Mouse (Mus musculus): ENCODE results near the gene Zdhhc14. TPM values are rescaled to one million over a fixed set of nuclear protein-coding genes. Genes with fewer than 3 reads are reported as not detected.

The Zdhhc14 gene
- polyA plus RNA-seq, 1 experiment from 2014 or later: 13.7 TPM

- peak overlapping the region; percentile 12 for H3K27ac ChIP-seq (replicated peaks)
- H3K36me3 ChIP-seq: no peaks in the 10 kb centered on the region
- H3K4me1 ChIP-seq (replicated peaks): peaks cover 13% of the 10 kb centered on the region
- H3K9me3 ChIP-seq: no peaks in the 10 kb centered on the region
- peak overlapping the region; percentile 42 for H3K4me3 ChIP-seq
- peak overlapping the region; percentile 41 for H3K9ac ChIP-seq
- WGBS: 13% methylated on average over 29 of the region's 29 CpGs
- peak overlapping the region; percentile 80 for H3K4me2 ChIP-seq
- ATAC-seq (ENCODE audit: low FRiP score, low read depth): peak; percentile 77
- H3K27me3 ChIP-seq: no peaks in the 10 kb centered on the region
These were observed 260.6 kb downstream of the Zdhhc14 start for GRCm38 (mm10) chr17:5752716-5753585.

- H3K9ac ChIP-seq: no peak overlapping the region
- H3K4me2 ChIP-seq: no peak overlapping the region
- no peaks in the 10 kb centered on the region for H3K27me3 ChIP-seq
- H3K4me1 ChIP-seq (replicated peaks): peaks cover 13% of the 10 kb centered on the region
- no peak for ATAC-seq (ENCODE audit: low FRiP score, low read depth)
- no peak overlapping the region for H3K4me3 ChIP-seq
- WGBS: 84% methylated on average over 7 of the region's 7 CpGs
- no peak overlapping the region for H3K27ac ChIP-seq (replicated peaks)
- no peaks in the 10 kb centered on the region for H3K36me3 ChIP-seq
- no peaks in the 10 kb centered on the region for H3K9me3 ChIP-seq
These were observed 263.1 kb downstream of the Zdhhc14 start for GRCm38 (mm10) chr17:5755489-5755888.

- H3K27me3 ChIP-seq: no peaks in the 10 kb centered on the region
- no peaks in the 10 kb centered on the region for H3K9me3 ChIP-seq
- H3K9ac ChIP-seq: no peak overlapping the region
- H3K4me2 ChIP-seq: no peak overlapping the region
- no peak overlapping the region for H3K27ac ChIP-seq (replicated peaks)
- no peak for ATAC-seq (ENCODE audit: low FRiP score, low read depth)
- 59% methylated on average over 5 of the region's 5 CpGs for WGBS
- no peak overlapping the region for H3K4me3 ChIP-seq
- H3K36me3 ChIP-seq: no peaks in the 10 kb centered on the region
- H3K4me1 ChIP-seq (replicated peaks): peaks cover 13% of the 10 kb centered on the region
These were observed 263.7 kb downstream of the Zdhhc14 start for GRCm38 (mm10) chr17:5756065-5756464.

GRCm38 (mm10) chr17:5756855-5757254 is 264.5 kb downstream of the Zdhhc14 start:
- Histone ChIP-seq H3K9me3 (no peaks in the 10 kb centered on the region), H3K27me3 (no peaks in the 10 kb centered on the region), H3K9ac (no peak overlapping the region), H3K27ac (replicated peaks) (no peak overlapping the region), H3K4me2 (no peak overlapping the region), H3K4me1 (replicated peaks) (peaks cover 13% of the 10 kb centered on the region), H3K4me3 (no peak overlapping the region), H3K36me3 (no peaks in the 10 kb centered on the region)
- WGBS: 89% methylated on average over 15 of the region's 15 CpGs
- ATAC-seq (ENCODE audit: low FRiP score, low read depth): no peak

- no peak overlapping the region for H3K4me2 ChIP-seq
- no peaks in the 10 kb centered on the region for H3K9me3 ChIP-seq
- whole genome bisulfite sequencing: 92% methylated on average over 5 of the region's 5 CpGs
- ATAC-seq (ENCODE audit: low FRiP score, low read depth): no peak
- no peak overlapping the region for H3K9ac ChIP-seq
- no peaks in the 10 kb centered on the region for H3K36me3 ChIP-seq
- H3K4me3 ChIP-seq: no peak overlapping the region
- H3K4me1 ChIP-seq (replicated peaks): no peaks in the 10 kb centered on the region
- H3K27me3 ChIP-seq: no peaks in the 10 kb centered on the region
- no peak overlapping the region for H3K27ac ChIP-seq (replicated peaks)
These were observed 271.4 kb downstream of the Zdhhc14 start for GRCm38 (mm10) chr17:5763768-5764167.

- Histone ChIP-seq H3K4me3 (no peak overlapping the region), H3K36me3 (no peaks in the 10 kb centered on the region), H3K4me1 (replicated peaks) (no peaks in the 10 kb centered on the region), H3K27me3 (no peaks in the 10 kb centered on the region), H3K4me2 (no peak overlapping the region), H3K9me3 (no peaks in the 10 kb centered on the region), H3K9ac (no peak overlapping the region), H3K27ac (replicated peaks) (no peak overlapping the region)
- WGBS: 49% methylated on average over 5 of the region's 5 CpGs
- ATAC-seq (ENCODE audit: low FRiP score, low read depth): no peak
These were observed 271.9 kb downstream of the Zdhhc14 start for GRCm38 (mm10) chr17:5764270-5764669.

- 69% methylated on average over 4 of the region's 4 CpGs for WGBS
- H3K4me1 ChIP-seq (replicated peaks): peaks cover 12% of the 10 kb centered on the region
- H3K27ac ChIP-seq (replicated peaks): no peak overlapping the region
- no peak overlapping the region for H3K4me2 ChIP-seq
- no peak overlapping the region for H3K9ac ChIP-seq
- no peaks in the 10 kb centered on the region for H3K27me3 ChIP-seq
- ATAC-seq (ENCODE audit: low FRiP score, low read depth): no peak
- no peaks in the 10 kb centered on the region for H3K36me3 ChIP-seq
- H3K9me3 ChIP-seq: no peaks in the 10 kb centered on the region
- no peak overlapping the region for H3K4me3 ChIP-seq
These were observed 273.4 kb downstream of the Zdhhc14 start for GRCm38 (mm10) chr17:5765746-5766145.

GRCm38 (mm10) chr17:5768164-5768705 is 275.9 kb downstream of the Zdhhc14 start:
- no peaks in the 10 kb centered on the region for H3K9me3 ChIP-seq
- H3K27me3 ChIP-seq: no peaks in the 10 kb centered on the region
- H3K36me3 ChIP-seq: no peaks in the 10 kb centered on the region
- H3K27ac ChIP-seq (replicated peaks): no peak overlapping the region
- no peak overlapping the region for H3K9ac ChIP-seq
- peaks cover 15% of the 10 kb centered on the region for H3K4me1 ChIP-seq (replicated peaks)
- H3K4me3 ChIP-seq: no peak overlapping the region
- no peak overlapping the region for H3K4me2 ChIP-seq
- ATAC-seq (ENCODE audit: low FRiP score, low read depth): no peak
- 72% methylated on average over 6 of the region's 6 CpGs for WGBS

- Histone ChIP-seq H3K4me3 (no peak overlapping the region), H3K36me3 (no peaks in the 10 kb centered on the region), H3K9me3 (no peaks in the 10 kb centered on the region), H3K4me2 (no peak overlapping the region), H3K27me3 (no peaks in the 10 kb centered on the region), H3K4me1 (replicated peaks) (peaks cover 15% of the 10 kb centered on the region), H3K9ac (no peak overlapping the region), H3K27ac (replicated peaks) (no peak overlapping the region)
- 89% methylated on average over 9 of the region's 9 CpGs for WGBS
- no peak for ATAC-seq (ENCODE audit: low FRiP score, low read depth)
These were observed 276.6 kb downstream of the Zdhhc14 start for GRCm38 (mm10) chr17:5768810-5769520.

- ATAC-seq (ENCODE audit: low FRiP score, low read depth): no peak
- Histone ChIP-seq H3K9ac (peak overlapping the region; percentile 39; the same call in 1 of the 2 replicates), H3K4me3 (peak overlapping the region; percentile 34; the same call in 1 of the 2 replicates), H3K4me2 (peak overlapping the region; percentile 68), H3K4me1 (replicated peaks) (peaks cover 15% of the 10 kb centered on the region), H3K36me3 (no peaks in the 10 kb centered on the region), H3K27ac (replicated peaks) (peak overlapping the region; percentile 72), H3K9me3 (no peaks in the 10 kb centered on the region), H3K27me3 (no peaks in the 10 kb centered on the region)
- WGBS: 39% methylated on average over 7 of the region's 7 CpGs
These were observed 277.4 kb downstream of the Zdhhc14 start for GRCm38 (mm10) chr17:5769776-5770175.

- no peaks in the 10 kb centered on the region for H3K27me3 ChIP-seq
- peak overlapping the region; percentile 34 for H3K4me3 ChIP-seq
- no peaks in the 10 kb centered on the region for H3K36me3 ChIP-seq
- H3K9me3 ChIP-seq: no peaks in the 10 kb centered on the region
- H3K4me1 ChIP-seq (replicated peaks): peaks cover 15% of the 10 kb centered on the region
- 13% methylated on average over 22 of the region's 22 CpGs for WGBS
- peak overlapping the region; percentile 72 for H3K27ac ChIP-seq (replicated peaks)
- ATAC-seq (ENCODE audit: low FRiP score, low read depth): peak; percentile 83
- peak overlapping the region; percentile 68 for H3K4me2 ChIP-seq
- peak overlapping the region; percentile 39 for H3K9ac ChIP-seq
These were observed 278.2 kb downstream of the Zdhhc14 start for GRCm38 (mm10) chr17:5770265-5771249.

Measured in hindbrain, embryonic 15.5 days (tissue).